Mouse (Mus musculus): ENCODE measurements around the gene Kcne2.

Kcne2 gene

DNA sequence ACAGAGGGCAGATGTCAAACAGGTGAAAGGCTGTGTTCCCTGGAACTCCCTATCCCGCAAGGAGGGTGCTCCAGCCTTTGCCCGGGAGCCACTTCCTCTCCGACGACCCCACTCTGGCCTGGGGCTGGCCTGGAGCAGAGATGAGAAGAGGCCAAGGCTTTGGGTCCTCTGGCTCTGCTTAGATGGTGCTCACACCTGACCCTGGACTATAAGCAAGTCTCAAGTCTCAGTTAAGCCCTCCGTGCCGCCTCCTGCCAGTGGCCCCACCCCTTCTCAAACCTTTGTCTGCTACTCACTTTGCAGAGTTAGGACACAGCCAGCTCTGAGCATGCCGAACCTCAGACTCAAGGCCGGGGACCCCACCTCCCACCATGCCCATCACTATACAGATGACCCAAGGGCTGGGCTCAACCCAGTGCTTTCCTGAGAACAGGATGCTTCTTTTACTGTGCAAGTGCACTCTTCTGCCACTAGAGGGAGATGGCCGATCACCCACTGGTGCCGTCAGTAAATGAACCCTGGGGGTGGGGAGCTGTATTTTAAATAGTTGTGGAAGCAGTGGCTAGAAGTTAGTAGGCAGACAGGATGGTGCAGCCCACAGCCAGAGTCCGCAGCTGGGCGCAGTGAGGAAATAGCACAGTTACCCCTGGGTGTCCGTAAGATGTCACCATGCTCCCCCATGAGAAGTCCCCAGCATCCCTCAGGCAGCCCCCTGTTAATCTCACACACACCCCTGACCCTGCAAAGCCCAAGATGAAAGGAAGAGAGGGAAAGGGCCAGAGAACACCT is 22.0 kb downstream of the Kcne2 start:
- peak; percentile 18 for DNase-seq (ENCODE audit: low spot score)

- no peak for DNase-seq (ENCODE audit: low spot score)
These were observed 24.0 kb downstream of the Kcne2 start for GRCm38 (mm10) chr16:92316049-92316738.

DNA sequence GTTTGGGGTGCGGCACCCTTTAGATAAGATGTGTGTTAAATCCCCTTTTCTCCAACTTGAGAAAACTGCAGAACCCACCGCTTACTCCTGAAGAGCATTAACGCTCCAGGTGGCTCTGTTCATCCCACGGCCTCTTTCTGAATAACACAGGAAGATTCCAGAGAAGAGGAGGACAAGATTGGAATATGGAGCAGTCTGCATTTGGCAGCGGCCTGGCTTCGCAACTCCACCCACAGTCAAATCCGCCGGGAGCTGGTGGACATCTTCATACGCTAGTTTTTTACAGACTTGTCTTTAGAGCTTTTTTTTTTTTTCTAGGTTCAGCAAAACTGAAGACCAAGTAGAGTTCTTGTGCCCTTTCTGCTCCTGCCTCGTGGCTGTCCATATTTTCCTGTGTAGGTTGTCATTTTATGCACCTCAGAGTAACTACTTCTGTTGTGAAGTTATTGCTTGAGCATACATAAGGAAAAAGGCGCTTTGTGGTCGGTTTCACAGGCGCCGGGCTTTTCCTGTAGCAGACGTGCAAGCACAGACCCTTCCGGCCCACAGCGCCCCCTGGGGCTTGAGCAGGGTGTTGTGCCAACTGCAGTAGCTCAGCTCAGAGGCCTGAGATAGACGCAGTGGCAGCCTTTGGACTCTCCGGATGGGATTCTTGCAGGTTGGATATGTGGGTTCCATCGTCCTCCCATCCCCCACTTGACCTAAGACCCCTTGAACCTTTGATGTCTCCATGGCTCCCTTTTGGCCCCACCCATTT is 27.3 kb downstream of the Kcne2 start:
- no peak for DNase-seq (ENCODE audit: low spot score)

DNA sequence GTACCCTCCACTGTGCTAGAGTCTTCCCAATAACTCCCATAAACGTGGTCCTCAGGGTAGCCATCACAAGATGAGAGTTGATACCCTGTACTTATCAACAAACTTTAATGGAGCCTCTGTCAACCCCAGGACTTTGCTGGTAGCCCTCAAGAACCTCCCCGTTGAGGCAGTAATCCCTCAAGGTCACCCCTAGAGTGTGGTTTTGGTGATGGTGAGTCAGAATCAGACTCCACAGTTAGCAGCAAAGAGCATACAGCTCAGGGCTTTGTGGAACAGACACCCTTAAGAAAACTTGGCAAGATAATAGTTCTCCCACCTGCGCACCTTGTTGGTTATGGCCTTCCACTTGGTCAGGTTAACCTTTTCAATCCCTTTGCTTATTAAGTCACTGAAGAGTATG is 28.2 kb downstream of the Kcne2 start:
- no peak for DNase-seq (ENCODE audit: low spot score)

DNA sequence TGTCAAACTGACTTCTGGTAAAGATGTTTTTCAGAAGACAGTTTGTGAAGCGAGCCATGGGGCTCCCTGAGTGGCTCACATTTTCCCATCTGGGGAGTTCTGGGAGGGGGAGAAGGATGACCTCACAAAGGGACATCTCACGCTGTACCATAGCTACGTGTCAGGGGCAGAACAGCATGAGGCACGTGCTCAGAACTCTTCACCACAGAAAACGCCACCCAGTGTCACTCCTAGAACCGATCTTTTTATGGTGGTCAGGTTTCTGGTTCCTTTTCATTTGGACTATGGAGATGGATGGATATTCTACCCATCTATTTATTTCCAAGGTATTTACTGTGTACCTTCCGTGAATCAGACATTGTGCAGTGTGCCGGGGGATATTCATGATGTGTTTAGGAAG is 29.2 kb downstream of the Kcne2 start, which contains the start of gene Fam243:
TSS of gene Fam243 (minus strand) at position 101 of the 400 bp plus-strand sequence.
- no peak for DNase-seq (ENCODE audit: low spot score)

- no peak for DNase-seq (ENCODE audit: low spot score)
These were observed 32.3 kb downstream of the Kcne2 start for GRCm38 (mm10) chr16:92324309-92325061.

DNA sequence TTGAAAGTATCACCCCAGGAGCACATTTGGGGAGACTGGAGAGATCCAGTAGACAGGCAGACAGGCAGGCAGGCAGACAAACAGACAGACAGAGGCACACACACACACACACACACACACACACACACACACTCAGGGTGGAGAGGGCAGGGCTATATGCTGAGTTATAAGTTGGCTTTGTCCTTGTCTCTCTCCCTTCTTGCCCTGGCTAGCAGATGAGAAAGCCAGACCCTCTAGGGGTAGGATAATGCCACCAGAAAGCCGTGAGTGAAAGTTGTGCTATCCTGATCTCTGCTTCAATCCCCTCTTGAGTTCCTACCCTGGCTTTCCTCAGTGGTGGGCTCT is 32.8 kb downstream of the Kcne2 start:
- DNase-seq (ENCODE audit: low spot score), result no peak

GRCm38 (mm10) chr16:92327911-92328310 is 35.7 kb downstream of the Kcne2 start:
- DNase-seq (ENCODE audit: low spot score), result no peak

- DNase-seq (ENCODE audit: low spot score), result no peak
These were observed 38.8 kb downstream of the Kcne2 start for GRCm38 (mm10) chr16:92330966-92331365.

DNA sequence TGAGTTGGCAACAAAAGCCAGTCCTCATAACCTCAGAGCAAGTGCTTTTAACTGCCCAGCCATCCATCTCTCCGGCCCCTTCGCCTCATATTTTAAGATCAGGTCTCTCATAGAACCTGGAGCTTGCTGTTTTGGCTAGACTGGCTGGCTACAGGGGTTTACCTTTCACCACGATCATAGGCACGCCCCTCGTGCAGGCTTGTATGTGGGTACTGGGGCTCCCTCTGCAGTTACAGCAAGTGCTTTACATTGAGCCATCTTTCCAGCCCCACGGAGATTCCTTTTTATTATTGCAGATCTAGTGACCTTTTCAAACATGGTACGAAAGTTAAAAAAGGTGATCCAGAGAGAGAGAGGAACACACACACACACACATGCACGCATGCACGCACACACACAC is 42.4 kb downstream of the Kcne2 start:
- no peak for DNase-seq (ENCODE audit: low spot score)

GRCm38 (mm10) chr16:92336280-92336679 is 44.1 kb downstream of the Kcne2 start:
- DNase-seq (ENCODE audit: low spot score), result no peak

DNA sequence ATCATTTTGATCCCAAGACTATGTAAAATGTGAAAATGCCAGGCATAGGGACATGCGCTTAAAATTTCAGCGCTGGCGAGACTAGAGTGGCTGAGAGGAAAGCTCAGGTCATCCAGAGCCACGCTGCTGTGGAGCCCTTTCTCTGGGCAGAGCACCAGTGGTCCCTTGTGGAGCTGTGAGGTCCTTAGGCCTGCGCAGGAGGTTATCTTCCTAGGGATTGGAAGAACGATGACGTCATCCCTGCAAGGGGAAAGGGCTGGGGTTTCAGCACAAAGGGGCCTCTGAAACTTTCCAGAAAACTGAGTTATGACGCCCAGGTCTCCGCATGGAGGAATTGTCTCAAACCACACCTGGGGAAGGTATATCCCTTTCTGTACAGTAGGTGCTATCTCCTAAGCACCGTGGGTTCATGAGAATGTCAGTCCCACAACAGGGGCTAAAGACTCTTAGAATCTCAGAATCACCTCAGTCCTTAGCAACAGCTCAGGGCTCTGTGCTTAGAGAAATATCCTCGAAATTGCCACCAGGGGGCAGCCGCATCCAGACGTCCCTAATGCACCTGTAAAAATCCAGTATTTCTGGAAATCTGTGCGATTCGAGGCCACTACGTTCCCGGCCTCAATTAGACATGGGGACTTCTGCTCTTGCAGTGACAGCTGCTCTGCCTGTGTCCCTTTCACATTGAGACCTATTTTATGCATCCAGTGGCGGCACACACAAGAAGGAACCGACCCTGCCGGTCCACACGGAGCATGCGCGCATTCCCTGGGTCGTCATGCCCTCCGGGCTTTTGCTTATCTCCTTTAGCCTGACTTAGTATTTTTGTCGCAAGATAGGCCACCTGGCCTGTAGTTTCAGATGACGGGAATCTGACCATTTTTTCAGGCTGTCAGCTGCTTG is 48.7 kb downstream of the Kcne2 start:
- no peak for DNase-seq (ENCODE audit: low spot score)

GRCm38 (mm10) chr16:92345177-92345576 is 53.0 kb downstream of the Kcne2 start:
- DNase-seq (ENCODE audit: low spot score), result no peak

DNA sequence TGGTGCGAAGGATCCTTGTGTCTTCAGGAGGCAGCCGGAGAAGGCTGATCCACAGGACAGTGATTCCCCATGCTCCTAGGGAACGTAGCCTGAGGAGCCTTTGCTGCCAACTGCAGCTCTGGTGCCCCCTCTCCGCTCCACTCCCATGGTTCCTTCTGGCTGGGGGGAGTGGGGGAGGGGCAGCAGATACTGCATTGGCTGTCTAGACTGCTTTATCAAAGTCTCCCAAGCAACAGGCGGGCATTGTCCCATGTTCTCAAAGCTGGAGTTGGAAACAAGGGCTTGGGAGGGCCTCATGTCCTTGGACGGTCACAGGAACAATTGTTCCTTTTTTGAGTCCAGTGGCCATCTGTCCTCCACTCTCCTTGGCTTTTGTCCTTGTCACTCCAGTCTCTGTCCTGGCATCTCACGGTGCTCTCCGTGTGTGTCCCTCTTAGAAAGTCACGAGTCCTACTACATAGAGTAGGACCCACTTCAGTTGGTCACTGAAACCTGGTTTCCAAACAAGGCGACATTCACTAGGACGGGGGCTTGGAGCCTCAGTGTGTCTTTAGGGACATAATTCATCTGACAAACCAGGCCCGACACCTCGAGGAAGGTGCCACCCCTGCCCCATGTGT is 54.2 kb downstream of the Kcne2 start:
- DNase-seq (ENCODE audit: low spot score), result no peak

All from left cerebral cortex, adult 11 months (tissue).